Mouse (Mus musculus) spleen, adult 2 months (tissue): ENCODE data around the gene Tyw1.

Source experiments
- CTCF ChIP-seq: fragments of 200-500 bp; IDR thresholded peaks from 2 replicates; pipeline ENCODE4 v1.5.1; 2011; ENCODE audit warnings: mild to moderate bottlenecking, inconsistent platforms; ENCODE audit not compliant: insufficient read depth, insufficient read length, insufficient replicate concordance; ENCODE audit errors: extremely low read depth
- POLR2A ChIP-seq: fragments of 200-500 bp; IDR thresholded peaks from 2 replicates; pipeline ENCODE4 v1.6.1; 2011; ENCODE audit warnings: low read depth, low read length, inconsistent platforms

GRCm38 (mm10) chr5:130217406-130217805 is 38.0 kb upstream of the Tyw1 start:
- TF ChIP-seq CTCF (no peak), POLR2A (no peak)
